Mouse (Mus musculus) megakaryocyte progenitor cell, adult 5-6 weeks (primary cell): ENCODE data around the gene Mnx1. TPM values are rescaled to one million over a fixed set of nuclear protein-coding genes. Genes with fewer than 3 reads are reported as not detected.

Source experiments
- ATAC-seq: replicated peaks from 2 replicates; pipeline ENCODE4 v1.8.0; 2016; ENCODE audit warnings: mild to moderate bottlenecking, moderate TSS enrichment, inconsistent platforms; ENCODE audit not compliant: poor library complexity
- total RNA-seq, 2 experiments: library from RNA; stranded (forward) in 1 of 2; stranded (reverse) in 1 of 2; fragments of 157-497, 149-512 nt in 1 of 2; fragments of 200-1000 nt in 1 of 2; gene quantifications; 2 replicates each; pipeline versions ENCODE4 v1.2.3 to v1.2.4; 2015 to 2017

Gene Mnx1
- total RNA-seq (2015) = not detected in 2 replicates
- not detected in 2 replicates for total RNA-seq (2017)

- no peak for ATAC-seq
Observed at GRCm38 (mm10) chr5:29478208-29479197, at the start of gene Mnx1. Gene Mnx1, minus strand, starts transcription at chr5:29478470.

- no peak for ATAC-seq
Observed at GRCm38 (mm10) chr5:29516432-29516831, 38.2 kb upstream of the Mnx1 start.

DNA sequence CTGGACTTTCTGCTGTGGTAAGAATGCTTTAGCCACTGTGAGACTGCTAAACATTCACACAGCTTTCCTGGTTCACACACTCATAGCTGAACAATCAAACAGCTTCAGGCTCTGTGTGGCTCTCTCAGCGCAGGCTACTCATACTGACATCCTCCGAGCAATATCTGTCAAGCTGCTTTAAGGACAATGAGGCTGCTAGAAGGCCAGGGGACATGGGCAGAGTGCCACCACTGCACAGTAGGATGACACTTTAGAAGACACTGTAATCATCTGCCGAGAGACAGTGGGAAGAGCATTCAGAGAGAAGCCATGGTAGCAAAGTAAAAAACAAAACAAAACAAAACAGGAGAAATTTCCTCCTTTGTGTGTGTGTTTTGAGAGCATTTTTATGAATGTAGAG is 37.6 kb upstream of the Mnx1 start:
- no peak for ATAC-seq

DNA sequence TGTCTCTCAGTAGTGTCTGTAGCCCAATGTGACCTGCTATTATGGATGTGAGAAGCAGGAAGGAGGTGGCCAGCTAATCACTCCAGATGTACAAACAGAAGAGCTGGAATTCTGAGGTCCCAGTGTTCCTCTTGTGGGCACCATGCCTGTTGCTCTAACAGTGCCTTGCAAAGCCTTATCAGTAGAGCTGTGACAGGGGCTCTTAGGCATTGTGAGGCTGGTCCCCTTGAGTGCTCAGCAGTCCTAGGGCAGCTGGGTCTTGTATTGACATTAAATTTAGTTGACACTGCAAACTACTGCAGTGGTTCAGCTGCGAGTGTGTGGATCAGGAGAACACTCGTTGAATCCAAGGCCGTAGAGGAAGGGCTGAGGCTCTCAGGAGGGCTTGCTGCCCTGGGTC is 28.7 kb upstream of the Mnx1 start:
- no peak for ATAC-seq

DNA sequence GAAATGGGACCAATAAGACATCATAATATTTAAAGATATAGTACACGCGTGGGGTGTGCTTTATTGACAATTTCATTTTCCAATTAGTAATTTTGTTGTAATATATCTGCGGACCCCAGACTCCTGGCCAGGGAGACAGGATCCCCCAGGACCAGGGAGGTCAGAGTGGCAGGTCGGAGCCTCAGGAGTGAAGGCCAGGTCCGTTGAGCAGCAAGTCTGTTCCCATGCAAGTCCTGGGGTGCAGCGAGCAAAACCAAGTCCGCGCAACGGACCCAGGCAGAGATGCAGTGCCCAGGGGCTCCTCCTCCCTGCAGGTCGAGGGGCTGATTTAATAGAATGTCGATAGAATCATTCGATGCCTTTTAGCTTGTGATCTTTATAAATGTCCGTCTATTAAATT is 9.1 kb upstream of the Mnx1 start:
- ATAC-seq = no peak

- ATAC-seq = no peak
Observed at GRCm38 (mm10) chr5:29485941-29486320, 7.7 kb upstream of the Mnx1 start.

GRCm38 (mm10) chr5:29484965-29485940 is 7.0 kb upstream of the Mnx1 start:
- 0 out of 2 replicates have a peak, but pooled peaks have one; percentile 17 for ATAC-seq

GRCm38 (mm10) chr5:29483801-29484200 is 5.5 kb upstream of the Mnx1 start:
- ATAC-seq = no peak

- peak; percentile 67 for ATAC-seq
Observed at GRCm38 (mm10) chr5:29479198-29479593, 926 bp upstream of the Mnx1 start.

GRCm38 (mm10) chr5:29477474-29478207 is 629 bp downstream of the Mnx1 start:
- ATAC-seq = no peak

DNA sequence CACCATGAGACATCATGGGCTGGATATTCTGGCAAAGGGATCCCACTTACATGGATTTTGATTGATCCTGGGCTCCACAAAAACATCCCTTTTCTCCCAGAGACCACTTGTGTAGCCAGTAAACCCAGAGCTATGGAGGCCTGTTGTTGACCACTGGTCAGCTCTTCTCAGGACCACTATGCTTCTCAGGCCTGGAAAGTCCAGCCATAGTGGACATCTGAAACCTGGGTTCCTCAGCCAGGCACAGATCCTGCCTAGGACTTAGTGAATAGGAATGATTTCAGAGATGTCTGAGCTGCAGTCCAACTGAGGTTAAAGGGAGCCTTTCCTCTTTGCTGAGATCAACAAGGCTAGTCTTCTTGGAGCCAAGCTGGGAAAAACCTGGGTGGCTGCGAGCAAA is 2.2 kb downstream of the Mnx1 start:
- no peak for ATAC-seq

DNA sequence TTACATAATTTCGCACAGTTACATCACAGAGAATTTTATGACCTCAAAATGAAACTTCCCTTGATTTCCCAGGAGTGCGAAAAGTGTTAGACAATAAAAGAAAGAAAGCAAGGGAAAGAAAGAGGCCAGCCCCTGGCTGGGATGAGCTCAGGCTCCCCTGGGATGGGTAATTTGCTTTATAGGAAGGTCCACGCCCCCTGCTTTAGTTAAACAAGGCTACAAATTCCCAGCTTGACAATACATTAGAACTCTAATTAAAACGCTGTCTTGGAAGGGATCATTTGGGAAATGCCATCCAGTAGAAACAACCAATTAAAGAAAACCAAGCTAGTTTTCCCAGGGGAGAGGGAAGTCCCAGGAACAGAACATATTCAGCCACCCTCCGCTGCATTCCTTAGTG is 2.7 kb downstream of the Mnx1 start:
- ATAC-seq = no peak

- ATAC-seq = no peak
Observed at GRCm38 (mm10) chr5:29475041-29475440, 3.2 kb downstream of the Mnx1 start.

GRCm38 (mm10) chr5:29474246-29474960 is 3.9 kb downstream of the Mnx1 start:
- no peak for ATAC-seq

DNA sequence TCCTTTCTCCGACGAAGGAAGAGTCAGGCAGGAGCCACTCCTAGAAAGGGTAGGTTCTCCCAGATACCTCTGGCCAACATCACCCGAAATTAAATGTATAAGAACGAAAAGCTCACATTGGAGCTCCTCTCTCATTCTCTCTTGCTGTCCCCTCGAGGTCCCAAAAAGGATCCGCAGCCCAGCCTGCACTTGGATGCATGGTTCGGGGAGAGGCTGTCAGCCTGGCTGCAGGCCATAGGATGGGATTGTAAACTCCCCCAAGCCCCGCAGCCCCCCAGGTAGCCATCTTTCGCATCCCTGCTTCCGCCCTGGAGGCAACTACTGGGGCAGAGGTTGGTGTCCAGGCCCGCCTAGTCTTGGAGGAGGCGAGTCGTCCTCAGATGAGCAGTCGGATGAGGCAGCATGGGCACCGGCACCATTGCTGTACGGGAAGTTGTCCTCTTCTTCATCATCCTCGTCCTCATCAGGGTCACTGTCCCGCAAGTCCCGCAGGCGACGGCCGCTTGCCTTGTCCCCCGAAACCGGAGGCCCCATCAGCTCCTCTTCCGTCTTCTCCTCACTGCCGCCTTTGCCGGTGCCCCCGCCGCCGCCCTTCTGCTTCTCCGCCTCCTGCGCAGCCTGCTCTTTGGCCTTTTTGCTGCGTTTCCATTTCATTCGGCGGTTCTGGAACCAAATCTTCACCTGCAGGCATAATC is 4.6 kb downstream of the Mnx1 start:
- ATAC-seq = no peak

DNA sequence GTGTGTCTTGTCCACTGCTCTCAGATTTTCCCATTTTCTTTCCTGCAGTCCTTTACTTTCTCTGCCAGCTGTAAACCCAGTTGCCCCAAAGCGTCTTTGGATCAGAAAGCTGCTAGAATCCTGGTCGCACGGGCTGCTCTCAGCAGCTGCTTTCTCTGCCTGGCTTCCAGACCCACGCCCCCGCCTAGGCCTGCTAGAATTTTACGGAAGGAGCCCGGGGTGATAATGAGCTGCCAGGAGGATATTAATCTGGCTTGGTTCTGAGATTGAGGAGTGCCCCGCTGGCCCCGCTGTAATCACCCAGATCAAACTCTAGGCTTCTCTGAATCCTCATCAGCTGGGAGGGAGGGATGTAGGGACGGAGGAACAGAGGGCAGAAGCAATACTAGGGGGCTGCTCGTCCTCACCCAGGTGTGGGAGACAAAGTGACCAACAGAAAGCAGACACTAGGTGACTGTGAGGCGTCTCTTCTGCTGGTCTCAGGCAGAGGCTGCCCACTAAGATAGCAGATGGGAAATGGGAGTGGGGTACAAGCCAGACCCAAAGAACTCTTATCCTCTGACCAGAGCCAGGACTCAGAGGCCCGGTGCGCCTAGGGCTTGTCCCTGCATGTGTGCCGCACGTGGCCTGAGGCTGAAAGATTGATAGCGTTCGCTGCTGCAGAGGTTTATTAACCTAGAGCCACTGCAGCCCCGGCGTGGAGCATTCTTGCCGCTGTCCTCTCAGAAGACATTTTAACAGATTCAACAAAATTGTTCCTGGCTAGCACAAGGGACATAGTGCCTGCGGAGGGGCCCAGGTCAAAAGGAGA is 6.2 kb downstream of the Mnx1 start:
- no peak for ATAC-seq

DNA sequence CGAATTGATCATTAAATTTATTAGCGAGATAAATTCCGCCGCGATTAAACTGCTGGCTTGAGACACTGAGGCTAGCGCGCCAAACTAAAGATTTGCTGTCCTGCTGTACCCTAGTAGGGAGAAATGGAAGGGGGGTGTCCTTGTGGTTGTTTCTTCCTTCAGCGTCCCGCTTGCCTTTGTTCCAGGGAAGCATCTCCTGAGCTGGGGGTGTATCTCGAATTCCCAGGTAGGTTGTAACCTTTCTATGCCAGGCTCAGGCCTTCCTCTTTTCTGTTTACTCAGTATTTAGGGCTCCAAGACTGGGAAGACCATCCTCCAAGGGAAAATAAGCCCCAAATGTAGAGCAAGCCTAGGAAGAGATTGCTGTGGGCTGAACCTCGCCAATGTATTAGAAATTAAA is 6.9 kb downstream of the Mnx1 start:
- ATAC-seq = no peak

- no peak for ATAC-seq
Observed at GRCm38 (mm10) chr5:29470851-29471394, 7.3 kb downstream of the Mnx1 start.
